Mouse (Mus musculus): ENCODE measurements at regions not wholly inside any gene's neighbourhood (a gene's known extent, or its start where the extent isn't known, plus 50 kb on each side); places are given as distances from the start of the nearest gene placed in this dataset.

DNA sequence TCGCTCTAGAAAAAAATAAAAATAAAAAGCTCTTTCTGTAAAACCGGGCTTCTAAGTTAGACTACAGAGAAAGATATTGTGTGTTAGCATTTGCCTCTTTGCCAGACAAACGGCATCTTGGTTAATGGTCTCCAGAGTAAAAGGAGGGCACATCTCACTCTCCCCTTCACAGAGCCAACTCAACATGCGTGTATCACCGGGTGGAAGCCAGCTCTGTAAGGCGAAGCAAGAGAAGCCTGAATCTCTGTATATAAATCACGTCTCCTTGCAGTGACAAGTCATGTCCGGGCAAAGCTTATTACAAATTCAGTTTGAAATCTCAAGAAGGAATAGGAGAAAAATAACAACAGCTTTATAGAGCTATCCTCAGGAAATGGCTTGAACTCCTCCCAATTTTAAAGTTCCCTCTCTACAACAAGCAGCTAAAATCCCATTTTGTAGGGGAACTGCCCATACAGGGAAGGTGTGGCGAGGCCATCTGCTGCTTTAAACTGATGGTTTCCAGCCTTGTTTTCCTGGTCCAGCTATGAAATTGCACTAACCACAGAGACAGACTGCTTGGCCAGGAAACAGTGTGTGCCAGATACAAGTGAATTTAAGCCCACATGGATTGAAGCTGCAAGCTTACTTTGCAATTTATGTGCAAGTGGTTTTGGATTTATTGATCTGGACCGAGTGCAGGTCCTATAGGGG, 291.7 kb upstream of the Noct start:
- no peak for TF ChIP-seq CTCF (IDR thresholded peaks at IDR 0.05; ENCODE audit: low read depth, low read length)
- no peak for TF ChIP-seq GATA1 (IDR thresholded peaks at IDR 0.05; ENCODE audit: borderline replicate concordance, low read length)
- no peak for TF ChIP-seq POLR2AphosphoS5 (IDR thresholded peaks at IDR 0.05; ENCODE audit: insufficient replicate concordance, low read depth, low read length)
- TF ChIP-seq TAL1 (conservative IDR thresholded peaks at IDR 0.05; ENCODE audit: low read depth, low read length), result no peak
- no peak for TF ChIP-seq GATA2 (IDR thresholded peaks at IDR 0.05; ENCODE audit: borderline replicate concordance, low read depth, low read length)
